Mouse (Mus musculus) Patski (cell line): Measurements from ENCODE around the gene Snx11. TPM values are rescaled to one million over a fixed set of nuclear protein-coding genes. Genes with fewer than 3 reads are reported as not detected.
A peak's percentile ranks its signal among the peaks of the same experiment; 100 is the strongest.

ENCODE experiments used
- ATAC-seq: fragments of 100-300 bp; one replicate; pipeline ENCODE4 v1.8.0; 2021
- CTCF ChIA-PET: fragments of 350-600 bp; sonication (Branson Sonifier 250); formaldehyde crosslinking; loops from one replicate; lab custom pipeline; 2022; ENCODE audit warnings: inconsistent platforms; lab: Charles Lee
- POLR2A ChIA-PET: fragments of 350-600 bp; sonication (Branson Sonifier 250); formaldehyde crosslinking; loops from one replicate; lab custom pipeline; 2022; ENCODE audit warnings: antibody characterized with exemption, inconsistent platforms; lab: Charles Lee
- DNase-seq: peaks from one replicate; pipeline ENCODE4 v3.0.0-alpha.2; 2011; ENCODE audit warnings: low read depth, low spot score
- H3K27me3 ChIP-seq: fragments of 371-371 bp; one replicate; pipeline ENCODE4 v1.5.1; 2021
- CTCF ChIP-seq: fragments of 100-300 bp; IDR thresholded peaks from one replicate; pipeline ENCODE4 v1.5.1; 2021
- in situ Hi-C: fragments of 300-500 bp; cut with MboI; formaldehyde crosslinking; loops from 3 replicates; pipeline ENCODE4 v1.11.1; 2018; ENCODE audit warnings: low pct_unique_long_range_greater_than_20kb, mixed read lengths
- polyA plus RNA-seq: library from polyadenylated mRNA; unstranded; gene quantifications from one replicate; pipeline ENCODE4 v1.2.3, GENCODE M21; 2021

Gene Snx11
- polyA plus RNA-seq, 1 experiment from 2014 or later: 23.6 TPM

DNA sequence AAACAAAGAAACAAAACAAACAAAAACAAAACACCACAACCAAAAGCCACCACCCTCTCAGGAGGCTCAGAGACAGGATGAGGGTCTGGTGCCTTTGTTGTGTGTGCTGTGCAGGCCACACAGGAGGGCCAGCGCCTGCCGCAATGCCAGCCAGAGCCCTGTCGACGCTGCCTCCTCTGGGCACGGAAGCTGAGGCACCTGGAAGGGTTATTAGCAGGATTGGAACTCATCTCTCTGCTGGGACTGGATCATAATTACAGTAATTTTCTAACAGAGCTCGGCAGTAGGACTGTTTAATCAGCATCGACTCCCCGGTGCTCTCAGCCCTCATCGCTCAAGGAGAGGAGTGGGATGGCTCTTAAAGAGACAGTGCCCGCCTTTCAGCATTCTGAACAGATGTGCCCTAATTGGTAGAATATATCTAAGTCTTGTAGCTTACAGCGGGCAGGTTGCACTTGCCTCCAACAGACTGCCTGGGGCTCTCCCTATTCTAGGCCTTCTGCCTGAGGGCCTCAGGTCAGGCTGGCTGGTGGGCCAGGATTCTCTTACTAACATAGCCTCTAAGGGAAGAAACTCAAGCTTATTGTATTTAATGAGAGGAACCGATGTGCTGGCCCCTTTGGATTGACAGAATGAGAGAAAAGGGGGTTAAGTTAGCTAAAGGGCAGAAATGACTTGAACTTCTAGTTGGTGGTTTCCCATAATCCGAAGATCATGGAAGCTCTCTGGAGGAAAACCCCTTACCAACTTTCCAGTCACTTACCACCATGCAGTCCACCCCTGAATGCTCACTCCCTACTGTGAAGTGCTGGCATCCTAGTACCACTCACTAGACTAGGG lies 12.6 kb downstream of the Snx11 start:
- ATAC-seq: no peak
- no peak for TF ChIP-seq CTCF
- in situ Hi-C loops: no loop called here
- H3K27me3 ChIP-seq: no peaks in the 10 kb centered on the region
- ChIA-PET CTCF (interaction anchor here (1.2 to 3.9 kb wide), 3 partner anchors 10 to 16 kb away, joined by 3 to 15 read pairs (median 4); partner anchors contain the start of gene Snx11), POLR2A (interaction anchor here (1.6 kb wide), 1 partner anchor 18 kb away, joined by 3 read pairs; no protein-coding TSS in a partner anchor)
- no peak for DNase-seq

- in situ Hi-C loops: no loop called here
- TF ChIP-seq CTCF: no peak
- ChIA-PET CTCF (interaction anchor here (1.2 to 1.8 kb wide), 5 partner anchors 8 to 18 kb away, joined by 3 to 6 read pairs (median 3); no protein-coding TSS in a partner anchor), POLR2A (no interaction called here)
- no peaks in the 10 kb centered on the region for H3K27me3 ChIP-seq
- ATAC-seq: no peak
- no peak for DNase-seq
These were observed 14.5 kb downstream of the Snx11 start for GRCm38 (mm10) chr11:96762742-96763470.

DNA sequence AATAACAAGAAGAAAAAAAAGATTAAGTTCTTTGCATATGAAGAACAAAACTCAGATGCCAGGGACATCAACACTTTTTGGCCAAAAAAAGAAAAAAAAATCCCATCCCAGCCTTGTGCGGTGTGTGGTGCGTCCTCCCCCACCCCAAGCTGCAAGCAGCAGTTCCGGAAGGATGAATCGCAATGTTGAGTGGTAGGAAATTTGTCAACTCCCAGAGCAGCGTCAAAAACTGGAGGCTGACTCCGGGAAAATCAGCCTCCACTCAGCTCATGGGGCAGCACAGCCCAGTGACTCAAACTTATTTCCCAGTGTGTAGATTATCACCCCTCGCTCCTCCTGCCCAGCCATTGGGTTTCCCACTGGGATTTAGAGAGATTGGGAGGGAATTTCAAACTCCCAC lies 15.4 kb downstream of the Snx11 start:
- H3K27me3 ChIP-seq: no peaks in the 10 kb centered on the region
- DNase-seq: no peak
- in situ Hi-C loops: no loop called here
- ChIA-PET CTCF (interaction anchor here (1.4 to 1.8 kb wide), 3 partner anchors 9 to 19 kb away, joined by 3 to 5 read pairs (median 3); no protein-coding TSS in a partner anchor), POLR2A (no interaction called here)
- ATAC-seq: no peak
- TF ChIP-seq CTCF: no peak

DNA sequence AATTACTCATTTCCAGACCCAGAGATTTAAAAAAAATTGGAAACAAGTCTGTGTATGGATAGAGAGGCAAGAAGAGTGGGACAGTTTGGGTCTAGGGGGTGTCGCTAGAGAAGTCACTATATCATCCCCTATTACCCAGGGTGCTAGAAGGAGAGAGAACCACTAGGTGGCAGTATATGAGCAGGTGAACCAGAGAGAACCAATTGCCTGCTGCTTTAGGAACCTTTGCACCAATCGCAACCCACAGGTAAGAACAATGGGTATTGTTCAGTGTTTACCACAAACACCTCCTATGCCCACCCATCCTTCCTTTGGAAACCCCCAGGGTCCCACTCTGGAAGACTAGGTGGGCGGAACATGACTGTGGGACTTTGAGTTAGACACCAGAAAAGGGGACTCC lies 17.3 kb downstream of the Snx11 start:
- no peaks in the 10 kb centered on the region for H3K27me3 ChIP-seq
- TF ChIP-seq CTCF: no peak
- DNase-seq (no peak), ATAC-seq (no peak)
- in situ Hi-C loops: no loop called here
- CTCF ChIA-PET: interaction anchor here (0.9 kb wide), 2 partner anchors 12 to 19 kb away, joined by 3 read pairs; no protein-coding TSS in a partner anchor
- POLR2A ChIA-PET: no interaction called here

DNA sequence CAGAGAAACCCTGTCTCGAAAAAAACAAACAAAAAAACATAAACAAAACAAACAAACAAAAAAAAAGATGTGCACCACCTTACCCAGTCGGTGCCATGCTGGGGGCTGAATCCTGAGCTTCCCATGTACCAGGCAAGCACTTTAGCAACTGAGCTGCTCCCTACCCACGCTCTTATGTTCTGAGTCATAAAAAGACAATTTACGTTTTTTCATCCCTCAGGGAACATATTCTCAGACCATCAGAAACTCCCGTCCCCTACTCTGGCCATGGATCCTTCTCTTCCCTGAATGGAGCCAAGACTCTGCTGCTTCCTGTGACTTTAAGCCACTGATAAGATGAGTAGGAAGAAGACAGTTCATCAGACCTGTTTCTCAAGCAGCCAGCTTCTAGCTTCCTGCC lies 19.0 kb downstream of the Snx11 start:
- no peaks in the 10 kb centered on the region for H3K27me3 ChIP-seq
- TF ChIP-seq CTCF: no peak
- ChIA-PET POLR2A (no interaction called here), CTCF (no interaction called here)
- ATAC-seq (no peak), DNase-seq (no peak)
- in situ Hi-C loops: no loop called here

- H3K27me3 ChIP-seq: no peaks in the 10 kb centered on the region
- in situ Hi-C loops: no loop called here
- DNase-seq (no peak), ATAC-seq (no peak)
- no peak for TF ChIP-seq CTCF
- POLR2A ChIA-PET: no interaction called here
- CTCF ChIA-PET: interaction anchor here (0.6 to 1.3 kb wide), 3 partner anchors 10 to 37 kb away, joined by 3 read pairs; no protein-coding TSS in a partner anchor
These were observed 19.9 kb downstream of the Snx11 start for GRCm38 (mm10) chr11:96757421-96757820.

- ATAC-seq (no peak), DNase-seq (no peak)
- no peak for TF ChIP-seq CTCF
- POLR2A ChIA-PET: no interaction called here
- in situ Hi-C loops: no loop called here
- CTCF ChIA-PET: interaction anchor here (1.5 kb wide), 1 partner anchor 20 kb away, joined by 3 read pairs; no protein-coding TSS in a partner anchor
- no peaks in the 10 kb centered on the region for H3K27me3 ChIP-seq
These were observed 22.1 kb downstream of the Snx11 start for GRCm38 (mm10) chr11:96755298-96755697.

GRCm38 (mm10) chr11:96747555-96747954 lies 29.8 kb downstream of the Snx11 start:
- DNase-seq: no peak
- TF ChIP-seq CTCF: no peak
- ChIA-PET CTCF (interaction anchor here (0.8 to 1.2 kb wide), 7 partner anchors 9 to 391 kb away, joined by 3 read pairs; no protein-coding TSS in a partner anchor), POLR2A (interaction anchor here (1.0 to 1.9 kb wide), 3 partner anchors 25 to 476 kb away, joined by 3 to 5 read pairs (median 4); partner anchors contain the start of gene Hoxb9)
- in situ Hi-C loops: no loop called here
- peak; percentile 73 for ATAC-seq
- no peaks in the 10 kb centered on the region for H3K27me3 ChIP-seq

DNA sequence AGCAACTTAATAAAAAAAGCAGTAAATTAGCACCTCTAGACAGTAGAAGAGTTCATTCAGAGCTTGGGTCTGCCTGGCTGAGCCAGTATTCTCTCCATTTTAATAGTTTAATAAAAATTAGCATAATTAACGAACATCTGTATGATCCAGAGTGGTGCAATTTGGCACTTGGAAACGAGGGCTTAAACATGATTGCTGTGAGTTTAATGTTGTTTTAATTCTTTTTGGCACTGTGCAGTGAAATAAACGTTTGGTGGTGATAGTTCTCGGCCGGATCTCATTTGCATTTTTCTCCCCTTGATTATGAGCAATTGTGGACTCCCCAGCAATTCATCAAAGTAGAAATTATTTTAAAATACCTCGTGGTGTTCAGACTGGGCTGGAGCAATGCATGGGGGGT lies 30.7 kb downstream of the Snx11 start:
- POLR2A ChIA-PET: interaction anchor here (0.6 to 1.9 kb wide), 5 partner anchors 9 to 475 kb away, joined by 3 to 5 read pairs (median 3); partner anchors contain the start of gene Hoxb9
- in situ Hi-C loops: no loop called here

GRCm38 (mm10) chr11:96743891-96744290 lies 33.5 kb downstream of the Snx11 start:
- no peaks in the 10 kb centered on the region for H3K27me3 ChIP-seq
- POLR2A ChIA-PET: interaction anchor here (0.5 to 1.4 kb wide), 3 partner anchors 86 to 450 kb away, joined by 3 read pairs; partner anchors contain the start of gene Nfe2l1
- no peak for TF ChIP-seq CTCF
- no peak for DNase-seq
- CTCF ChIA-PET: interaction anchor here (1.2 to 1.7 kb wide), 3 partner anchors 14 to 464 kb away, joined by 3 to 4 read pairs (median 3); no protein-coding TSS in a partner anchor
- no peak for ATAC-seq
- in situ Hi-C loops: no loop called here

More for the DNA sequence above, 30.7 kb downstream of the Snx11 start:
- no peak for TF ChIP-seq CTCF
- DNase-seq: no peak
- CTCF ChIA-PET: no interaction called here
- no peak for ATAC-seq
- H3K27me3 ChIP-seq: no peaks in the 10 kb centered on the region
